Mouse (Mus musculus) intestine, embryonic 16.5 days (tissue): ENCODE data around the gene 1110002E22Rik. TPM values are rescaled to one million over a fixed set of nuclear protein-coding genes. Genes with fewer than 3 reads are reported as not detected.
A peak's percentile ranks its signal among the peaks of the same experiment; 100 is the strongest.

ENCODE experiments used
- ATAC-seq: fragments of 200-750 bp; cut with Nextera tagmentation; 2 replicates; pipeline ENCODE4 v1.8.0; 2017; ENCODE audit warnings: moderate TSS enrichment, moderate library complexity
- H3K27ac ChIP-seq: fragments of 300-500 bp; sonication (generic); 2 replicates; pipeline ENCODE4 v1.5.1; 2014; ENCODE audit warnings: mild to moderate bottlenecking, low read length
- H3K27me3 ChIP-seq: fragments of 300-500 bp; sonication (generic); replicated peaks from 2 replicates; pipeline ENCODE4 v1.6.1; 2014; ENCODE audit warnings: low read length, control low read depth, mixed read lengths; ENCODE audit not compliant: control insufficient read depth, insufficient read depth
- H3K36me3 ChIP-seq: fragments of 300-500 bp; sonication (generic); 2 replicates; pipeline ENCODE4 v1.6.1; 2014; ENCODE audit warnings: low read length, control low read depth; ENCODE audit not compliant: control insufficient read depth, insufficient read depth
- H3K4me1 ChIP-seq: fragments of 300-500 bp; sonication (generic); 2 replicates; pipeline ENCODE4 v1.6.1; 2014; ENCODE audit warnings: low read length, control low read depth, mixed read lengths; ENCODE audit not compliant: control insufficient read depth, insufficient read depth
- H3K4me2 ChIP-seq: fragments of 300-500 bp; sonication (generic); 2 replicates; pipeline ENCODE4 v1.6.1; 2014; ENCODE audit warnings: low read depth, low read length, control low read depth
- H3K4me3 ChIP-seq: fragments of 300-500 bp; sonication (generic); 2 replicates; pipeline ENCODE4 v1.5.1; 2014; ENCODE audit warnings: mild to moderate bottlenecking, low read length
- H3K9ac ChIP-seq: fragments of 300-500 bp; sonication (generic); 2 replicates; pipeline ENCODE4 v1.6.1; 2014; ENCODE audit warnings: low read depth, low read length
- H3K9me3 ChIP-seq: fragments of 300-500 bp; sonication (generic); 2 replicates; pipeline ENCODE4 v1.6.1; 2016; ENCODE audit warnings: low read length, control low read depth; ENCODE audit not compliant: control insufficient read depth
- WGBS: fragments of 180-500 bp; shearing (Covaris S2); extraction: QIAGEN DNeasy Blood & Tissue Kit; methylation state at CpG from one replicate; pipeline ENCODE4 v1.1.7; 2014; 5-methylcytosine and 5-hydroxymethylcytosine counted together
- polyA plus RNA-seq: library from polyadenylated mRNA; unstranded; fragments of >200 nt; fragmentation: Nextera tagmentation; extraction: Ambion mirVana; gene quantifications from 2 replicates; pipeline ENCODE4 v1.2.1, GENCODE M21; 2015

Gene 1110002E22Rik
- polyA plus RNA-seq, 1 experiment from 2014 or later, result 0.18 TPM

DNA sequence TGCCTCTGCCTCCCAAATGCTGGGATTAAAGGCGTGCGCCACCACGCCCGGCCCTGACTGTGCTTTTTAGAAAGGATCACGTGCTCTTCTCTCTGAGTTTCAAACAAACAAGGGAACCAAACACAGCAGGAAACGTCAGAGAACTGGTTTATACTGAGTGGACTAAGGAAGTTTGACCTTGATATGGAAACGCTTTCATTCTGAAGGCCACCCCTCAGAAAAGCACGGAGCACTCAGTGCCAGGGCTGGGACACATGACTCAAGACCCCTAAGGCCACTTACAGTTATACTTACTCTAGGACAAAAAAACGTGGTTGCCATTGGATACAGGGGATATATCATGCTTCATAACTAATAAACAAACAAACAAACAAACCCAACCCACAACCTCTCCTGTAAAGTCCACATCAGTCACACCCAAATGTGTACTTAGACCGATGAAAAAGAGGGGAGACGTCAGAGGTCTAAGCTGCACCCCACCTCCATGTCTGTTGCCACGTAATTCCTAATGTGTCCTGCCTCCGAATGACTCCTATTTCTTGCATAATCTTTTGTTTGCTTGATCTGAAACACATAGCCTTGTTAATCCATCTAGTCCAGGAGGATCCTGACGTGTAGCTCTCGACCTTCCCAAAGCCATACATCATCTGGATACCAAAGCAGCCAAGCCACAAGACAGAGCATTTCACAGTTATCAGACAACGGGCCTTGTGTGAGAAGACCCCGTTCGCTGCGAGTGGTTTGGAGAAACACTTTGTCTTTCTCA lies 31.6 kb downstream of the 1110002E22Rik start:
- WGBS, result 84% methylated on average over 19 of the region's 19 CpGs
- no peak overlapping the region for H3K27ac ChIP-seq

DNA sequence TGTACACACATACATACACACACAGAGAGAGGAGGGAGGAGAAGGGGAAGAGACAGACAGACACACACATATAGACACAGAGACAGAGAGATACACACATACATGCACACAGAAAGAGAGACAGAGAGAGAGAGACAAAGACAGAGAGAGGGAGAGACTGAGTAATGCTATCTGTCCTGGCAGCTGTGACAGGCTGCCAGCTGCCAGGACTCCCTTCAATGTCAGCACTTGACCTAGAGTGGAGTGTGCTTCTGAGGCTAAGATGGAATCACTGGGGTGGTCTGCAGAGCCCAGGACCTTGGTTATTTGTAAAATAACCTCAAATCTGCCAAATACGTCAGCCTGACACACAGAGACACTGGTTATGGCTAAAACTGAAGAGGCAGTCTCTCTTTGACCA lies 32.9 kb downstream of the 1110002E22Rik start:
- no peak overlapping the region for H3K4me2 ChIP-seq
- no peak overlapping the region for H3K4me3 ChIP-seq
- H3K36me3 ChIP-seq, result 0 out of 2 replicates have a peak, but pooled peaks cover 5% of the 10 kb centered on the region
- ATAC-seq, result no peak; the same call in 1 of the 2 replicates
- no peak overlapping the region for H3K9ac ChIP-seq
- WGBS, result 59% methylated on average over 1 of the region's 1 CpGs
- no peaks in the 10 kb centered on the region for H3K9me3 ChIP-seq
- peaks cover 7% of the 10 kb centered on the region; the same call in 1 of the 2 replicates for H3K4me1 ChIP-seq
- H3K27me3 ChIP-seq, result no peaks in the 10 kb centered on the region
- no peak overlapping the region for H3K27ac ChIP-seq

More for the DNA sequence above, 31.6 kb downstream of the 1110002E22Rik start:
- Histone ChIP-seq H3K4me1 (peaks cover 7% of the 10 kb centered on the region; the same call in 1 of the 2 replicates), H3K9me3 (no peaks in the 10 kb centered on the region), H3K9ac (no peak overlapping the region), H3K36me3 (0 out of 2 replicates have a peak, but pooled peaks cover 3% of the 10 kb centered on the region), H3K4me3 (no peak overlapping the region), H3K4me2 (no peak overlapping the region), H3K27me3 (no peaks in the 10 kb centered on the region)
- 0 out of 2 replicates have a peak, but pooled peaks have one; percentile 9 for ATAC-seq

DNA sequence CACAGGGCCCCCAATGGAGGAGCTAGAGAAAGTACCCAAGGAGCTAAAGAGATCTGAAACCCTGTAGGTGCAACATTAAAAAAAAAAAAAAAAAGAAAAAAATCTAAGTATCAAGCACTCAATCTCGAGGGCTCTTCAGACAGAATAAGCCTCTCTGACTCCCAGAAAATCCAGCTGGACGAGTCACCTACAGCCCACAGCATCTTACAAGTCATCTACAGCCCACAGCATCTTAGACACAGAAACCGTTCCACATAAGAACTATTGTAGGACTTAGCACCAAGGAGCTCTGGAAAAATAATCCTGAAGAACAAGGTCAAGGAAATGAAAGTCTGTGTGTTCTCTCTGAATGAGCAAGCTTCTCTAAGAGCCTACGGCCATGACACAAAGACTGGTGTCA lies 37.1 kb downstream of the 1110002E22Rik start:
- Histone ChIP-seq H3K36me3 (0 out of 2 replicates have a peak, but pooled peaks cover 6% of the 10 kb centered on the region), H3K27ac (no peak overlapping the region), H3K9me3 (no peaks in the 10 kb centered on the region), H3K4me2 (no peak overlapping the region), H3K27me3 (no peaks in the 10 kb centered on the region), H3K4me1 (peaks cover 3% of the 10 kb centered on the region; the same call in 1 of the 2 replicates), H3K9ac (no peak overlapping the region), H3K4me3 (no peak overlapping the region)
- 86% methylated on average over 4 of the region's 4 CpGs for WGBS
- ATAC-seq, result no peak

GRCm38 (mm10) chr3:138103690-138104089 lies 38.8 kb downstream of the 1110002E22Rik start:
- H3K9me3 ChIP-seq, result no peaks in the 10 kb centered on the region
- H3K36me3 ChIP-seq, result 0 out of 2 replicates have a peak, but pooled peaks cover 5% of the 10 kb centered on the region
- H3K4me1 ChIP-seq, result no peaks in the 10 kb centered on the region
- H3K4me2 ChIP-seq, result no peak overlapping the region
- ATAC-seq, result no peak
- WGBS, result 94% methylated on average over 4 of the region's 4 CpGs
- H3K27me3 ChIP-seq, result no peaks in the 10 kb centered on the region
- H3K4me3 ChIP-seq, result no peak overlapping the region
- H3K27ac ChIP-seq, result no peak overlapping the region
- no peak overlapping the region for H3K9ac ChIP-seq

DNA sequence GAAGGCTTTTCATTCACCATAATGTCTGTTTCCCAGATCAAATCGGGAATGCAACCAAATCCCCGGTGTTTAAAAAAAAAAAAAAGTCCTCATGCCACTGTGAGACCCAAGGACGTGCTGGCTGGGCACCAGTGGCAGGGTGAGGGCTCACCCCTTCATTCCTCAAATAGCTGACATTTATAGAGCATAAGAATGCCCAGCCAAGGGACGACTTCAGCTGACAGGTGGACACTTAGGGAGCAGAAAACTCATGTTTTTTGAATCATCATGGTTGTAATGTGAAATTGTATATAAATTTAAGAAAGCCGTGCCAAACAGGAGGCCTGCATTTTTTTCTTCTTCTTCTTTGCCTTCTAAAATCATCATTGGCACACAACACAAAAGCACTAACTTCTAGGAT lies 40.2 kb downstream of the 1110002E22Rik start:
- H3K27me3 ChIP-seq, result no peaks in the 10 kb centered on the region
- 68% methylated on average over 5 of the region's 5 CpGs for WGBS
- H3K4me2 ChIP-seq, result no peak overlapping the region
- H3K9ac ChIP-seq, result no peak overlapping the region
- no peak overlapping the region for H3K4me3 ChIP-seq
- no peak for ATAC-seq
- H3K9me3 ChIP-seq, result no peaks in the 10 kb centered on the region
- H3K27ac ChIP-seq, result no peak overlapping the region
- H3K36me3 ChIP-seq, result 0 out of 2 replicates have a peak, but pooled peaks cover 3% of the 10 kb centered on the region
- H3K4me1 ChIP-seq, result no peaks in the 10 kb centered on the region

DNA sequence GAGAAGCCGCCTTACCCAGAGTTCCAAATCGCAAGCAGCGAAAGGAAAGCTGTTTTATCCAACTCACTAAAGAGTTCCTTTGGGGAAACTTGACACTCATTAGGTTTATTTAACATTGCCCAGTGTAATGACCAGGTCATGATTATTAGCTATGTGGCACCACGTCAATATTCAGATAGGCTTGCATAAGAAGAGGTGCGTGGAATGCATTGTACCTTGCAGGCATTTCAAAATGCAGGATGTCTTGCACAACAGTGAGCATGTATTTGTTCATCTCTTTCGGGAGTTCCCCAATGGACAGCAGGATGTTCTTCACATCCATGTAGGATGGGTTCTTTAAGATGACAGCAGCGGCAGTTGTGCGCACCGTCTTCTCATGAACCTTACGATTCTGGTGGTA lies 42.0 kb downstream of the 1110002E22Rik start:
- ATAC-seq, result no peak
- no peaks in the 10 kb centered on the region for H3K4me1 ChIP-seq
- WGBS, result 94% methylated on average over 10 of the region's 10 CpGs
- H3K36me3 ChIP-seq, result 0 out of 2 replicates have a peak, but pooled peaks cover 3% of the 10 kb centered on the region
- H3K4me2 ChIP-seq, result no peak overlapping the region
- H3K27ac ChIP-seq, result no peak overlapping the region
- H3K9ac ChIP-seq, result no peak overlapping the region
- H3K27me3 ChIP-seq, result no peaks in the 10 kb centered on the region
- no peaks in the 10 kb centered on the region for H3K9me3 ChIP-seq
- H3K4me3 ChIP-seq, result no peak overlapping the region

DNA sequence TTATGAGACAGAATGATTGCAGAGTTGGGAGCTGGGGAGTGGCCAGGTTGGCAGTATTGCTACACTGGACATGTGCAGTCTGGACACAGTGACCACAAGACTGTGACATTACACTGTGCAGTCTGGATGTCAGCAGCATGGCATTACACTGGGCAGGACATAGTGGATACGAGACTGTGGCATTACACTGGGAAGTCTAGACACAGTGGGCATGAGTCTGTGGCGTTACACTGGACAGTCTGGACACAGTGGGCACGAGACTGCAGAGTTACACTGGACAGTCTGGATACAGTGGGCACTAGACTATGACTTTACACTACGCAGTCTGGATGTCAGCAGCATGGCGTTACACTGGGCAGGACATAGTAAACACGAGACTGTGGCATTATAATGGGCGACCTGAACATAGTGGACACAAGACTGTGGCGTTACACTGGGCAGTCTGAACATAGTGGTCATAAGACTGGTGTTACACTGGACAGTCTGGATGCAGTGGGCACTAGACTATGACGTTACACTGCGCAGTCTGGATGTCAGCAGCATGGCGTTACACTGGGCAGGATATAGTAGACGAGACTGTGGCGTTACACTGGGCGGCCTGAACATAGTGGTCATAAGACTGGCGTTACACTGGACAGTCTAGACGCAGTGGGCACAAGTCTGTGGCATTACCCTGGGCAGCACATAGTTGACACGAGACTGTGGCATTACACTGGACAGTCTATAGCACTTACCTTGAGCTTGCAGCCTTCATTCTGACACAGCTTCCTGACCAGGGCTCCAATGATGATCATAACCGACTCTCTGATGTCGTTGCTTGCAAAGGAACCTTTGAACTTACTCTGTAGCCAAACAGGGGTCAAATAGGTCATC lies 46.3 kb downstream of the 1110002E22Rik start:
- Histone ChIP-seq H3K36me3 (peaks cover 3% of the 10 kb centered on the region; the same call in 1 of the 2 replicates), H3K4me1 (no peaks in the 10 kb centered on the region), H3K4me2 (no peak overlapping the region), H3K27me3 (no peaks in the 10 kb centered on the region), H3K9ac (no peak overlapping the region), H3K4me3 (no peak overlapping the region), H3K27ac (no peak overlapping the region), H3K9me3 (no peaks in the 10 kb centered on the region)
- ATAC-seq, result peak; percentile 43
- 91% methylated on average over 19 of the region's 19 CpGs for WGBS

- no peak overlapping the region for H3K9ac ChIP-seq
- no peak overlapping the region for H3K4me2 ChIP-seq
- H3K4me3 ChIP-seq, result no peak overlapping the region
- peaks cover 3% of the 10 kb centered on the region; the same call in 1 of the 2 replicates for H3K36me3 ChIP-seq
- no peak overlapping the region for H3K27ac ChIP-seq
- H3K4me1 ChIP-seq, result no peaks in the 10 kb centered on the region; the same call in 1 of the 2 replicates
- H3K27me3 ChIP-seq, result no peaks in the 10 kb centered on the region
- WGBS, result 86% methylated on average over 17 of the region's 17 CpGs
- no peaks in the 10 kb centered on the region for H3K9me3 ChIP-seq
- ATAC-seq, result no peak
Observed at GRCm38 (mm10) chr3:138114106-138114505, 49.3 kb downstream of the 1110002E22Rik start.

DNA sequence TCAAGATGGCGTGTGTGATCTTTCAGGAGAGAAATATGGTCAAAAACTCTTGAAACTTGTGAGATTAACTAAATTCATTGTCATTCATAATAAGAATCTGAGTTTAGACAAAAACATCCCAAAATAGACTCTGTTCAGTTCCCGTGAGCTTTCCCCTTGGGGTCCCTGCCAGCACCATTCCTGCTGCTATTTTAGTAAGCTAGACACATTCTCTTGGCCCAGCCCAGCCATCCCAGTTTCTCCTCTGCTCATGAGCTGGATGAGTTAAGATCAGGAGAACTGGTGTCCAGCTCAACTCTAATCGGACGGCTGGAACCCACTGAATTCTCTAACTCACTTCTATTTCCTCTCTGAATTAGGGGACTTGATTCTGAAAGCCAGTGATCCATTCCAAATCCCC lies 52.0 kb downstream of the 1110002E22Rik start:
- Histone ChIP-seq H3K4me1 (peaks cover 7% of the 10 kb centered on the region), H3K9me3 (no peaks in the 10 kb centered on the region), H3K36me3 (peaks cover 3% of the 10 kb centered on the region; the same call in 1 of the 2 replicates), H3K27me3 (no peaks in the 10 kb centered on the region), H3K27ac (no peak overlapping the region), H3K9ac (no peak overlapping the region), H3K4me2 (no peak overlapping the region), H3K4me3 (no peak overlapping the region)
- WGBS, result 86% methylated on average over 4 of the region's 4 CpGs
- no peak for ATAC-seq
